Mouse (Mus musculus): ENCODE measurements around the gene Saysd1.

Gene Saysd1

GRCm38 (mm10) chr14:20106271-20106670 is 32.1 kb downstream of the Saysd1 start:
- no peak for DNase-seq

- DNase-seq: peak; percentile 35 to 51
These were observed 35.1 kb downstream of the Saysd1 start for GRCm38 (mm10) chr14:20103207-20103606.

- peak; percentile 71 to 88 for DNase-seq
These were observed 40.3 kb downstream of the Saysd1 start for GRCm38 (mm10) chr14:20098061-20098460.

- DNase-seq: no peak
These were observed 43.4 kb downstream of the Saysd1 start for GRCm38 (mm10) chr14:20094942-20095341.

DNA sequence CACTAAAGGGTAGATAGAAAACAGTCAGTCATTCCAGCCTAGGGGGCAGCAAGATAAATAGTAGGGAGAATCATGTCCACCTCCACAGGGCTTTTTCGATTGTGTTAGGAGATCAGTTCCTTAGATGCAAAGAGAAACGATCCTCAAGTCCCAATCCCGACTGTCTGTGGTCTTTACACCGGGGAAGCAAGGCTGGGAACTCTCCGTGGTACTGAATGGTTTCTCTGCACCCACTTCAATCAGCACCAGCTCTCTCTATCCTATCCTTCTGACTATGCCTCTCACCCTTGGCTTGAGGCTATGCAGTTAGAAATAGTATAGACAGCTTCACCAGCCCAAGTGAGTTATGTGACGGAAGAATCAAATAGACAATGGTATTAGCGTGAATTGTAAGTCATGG is 44.8 kb downstream of the Saysd1 start:
- peak; percentile 44 to 67 for DNase-seq

- no peak for DNase-seq
These were observed 54.0 kb downstream of the Saysd1 start for GRCm38 (mm10) chr14:20084335-20084734.

DNA sequence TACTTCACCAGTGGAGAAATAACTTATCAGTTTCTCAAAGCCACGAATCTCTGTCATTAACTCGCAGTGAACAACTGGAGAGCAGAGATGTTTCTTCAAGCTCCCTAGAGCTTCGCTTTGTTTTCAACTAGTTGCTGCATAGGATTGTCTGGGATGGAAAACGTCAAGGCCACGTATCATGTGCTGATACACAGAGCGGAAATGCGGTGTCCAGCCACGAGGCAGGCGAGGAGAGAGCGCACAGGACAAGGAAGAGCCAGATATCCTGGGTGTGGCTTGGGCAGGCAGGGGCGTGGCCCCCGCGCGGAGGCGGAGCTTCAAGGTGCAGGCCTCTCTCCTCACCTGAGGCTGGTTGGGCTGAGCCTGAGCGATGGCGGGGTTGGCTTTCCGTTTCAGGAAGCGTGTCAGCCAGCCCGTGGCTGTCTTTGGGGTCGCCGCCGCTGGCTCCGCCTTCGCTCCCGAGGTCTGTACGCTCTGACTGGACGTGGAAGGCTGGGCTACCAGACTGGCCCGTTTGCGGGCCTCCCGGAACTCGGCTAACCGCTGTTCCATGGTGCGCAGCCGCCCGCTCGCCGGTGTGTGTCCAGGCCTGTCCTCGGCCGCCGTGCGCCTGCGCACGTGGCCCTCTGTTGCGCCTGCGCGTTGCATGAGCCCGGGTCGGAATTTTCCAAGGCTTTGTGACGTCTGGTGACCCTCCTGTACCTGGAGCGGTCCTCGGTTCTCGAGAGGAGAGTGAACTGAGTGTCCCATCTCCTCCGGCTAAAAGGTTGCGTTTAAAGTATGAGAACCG is 55.6 kb downstream of the Saysd1 start:
- peak; percentile 92 to 95 for DNase-seq

GRCm38 (mm10) chr14:20081937-20082533 is 56.3 kb downstream of the Saysd1 start:
- no peak for DNase-seq

DNA sequence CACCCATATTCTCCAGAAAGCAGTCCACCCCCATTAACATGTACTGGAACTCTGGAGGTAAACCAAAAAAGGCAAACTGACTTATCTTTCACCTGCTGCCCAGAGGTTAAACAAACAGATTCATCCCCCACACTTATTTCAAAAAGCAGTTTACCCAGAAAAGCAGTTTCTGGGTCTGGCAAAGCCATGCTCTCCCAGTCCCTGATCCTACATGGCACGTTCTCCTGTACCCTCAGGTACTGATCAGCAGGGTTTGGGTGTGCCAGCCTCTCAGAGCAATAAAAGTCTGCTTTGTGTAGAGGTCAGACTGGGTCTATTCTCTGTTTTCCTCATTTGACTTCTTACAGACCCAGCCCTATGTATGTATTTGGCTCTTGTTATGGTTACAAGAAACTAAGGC is 57.2 kb downstream of the Saysd1 start:
- DNase-seq: no peak

- no peak for DNase-seq
These were observed 61.2 kb downstream of the Saysd1 start for GRCm38 (mm10) chr14:20077181-20077580.

DNA sequence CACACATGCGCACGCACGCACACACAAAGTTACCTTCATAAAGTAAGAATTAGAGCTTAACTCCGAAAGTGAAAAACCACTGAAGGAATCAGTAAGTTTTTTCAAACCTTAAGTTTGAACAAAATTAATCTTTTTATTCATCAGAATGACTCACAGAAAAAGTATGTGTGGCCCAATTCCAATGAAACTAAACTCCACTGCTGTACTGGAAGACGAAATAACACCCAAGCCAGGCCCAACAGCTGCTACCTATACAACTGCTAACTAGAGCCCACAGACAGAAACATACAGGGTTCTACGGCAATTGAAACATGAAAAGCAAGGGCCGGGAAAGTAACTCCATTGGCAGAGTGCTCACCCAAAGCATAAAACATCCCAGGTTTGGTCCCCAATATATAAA is 62.8 kb downstream of the Saysd1 start:
- DNase-seq: no peak

DNA sequence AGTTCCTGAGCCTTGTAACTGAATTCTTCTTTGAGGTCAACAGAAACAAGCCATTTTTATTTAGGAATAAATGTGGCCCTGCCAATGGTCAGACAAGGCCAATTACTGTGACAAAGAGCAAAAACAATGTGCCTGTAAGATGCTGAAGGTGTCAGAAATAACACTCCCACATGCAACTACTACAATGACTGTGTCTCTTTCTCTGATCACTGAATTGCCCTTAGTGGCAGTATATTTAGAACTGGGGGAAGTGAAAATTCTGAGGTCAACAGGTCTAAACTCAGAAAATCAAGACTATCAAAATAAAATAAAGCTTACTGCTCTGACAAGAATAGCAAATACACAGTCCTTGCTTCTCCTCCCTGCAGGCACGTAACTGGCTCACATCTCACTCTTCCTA is 63.6 kb downstream of the Saysd1 start:
- no peak for DNase-seq

- peak; percentile 39 to 54 for DNase-seq
These were observed 67.7 kb downstream of the Saysd1 start for GRCm38 (mm10) chr14:20070629-20071028.

- DNase-seq: no peak
These were observed 70.0 kb downstream of the Saysd1 start for GRCm38 (mm10) chr14:20068365-20068764.

GRCm38 (mm10) chr14:20067293-20068074 is 70.8 kb downstream of the Saysd1 start:
- DNase-seq: peak in 1 of 2 experiments; percentile 80

GRCm38 (mm10) chr14:20064771-20065170 is 73.6 kb downstream of the Saysd1 start:
- DNase-seq: no peak

DNA sequence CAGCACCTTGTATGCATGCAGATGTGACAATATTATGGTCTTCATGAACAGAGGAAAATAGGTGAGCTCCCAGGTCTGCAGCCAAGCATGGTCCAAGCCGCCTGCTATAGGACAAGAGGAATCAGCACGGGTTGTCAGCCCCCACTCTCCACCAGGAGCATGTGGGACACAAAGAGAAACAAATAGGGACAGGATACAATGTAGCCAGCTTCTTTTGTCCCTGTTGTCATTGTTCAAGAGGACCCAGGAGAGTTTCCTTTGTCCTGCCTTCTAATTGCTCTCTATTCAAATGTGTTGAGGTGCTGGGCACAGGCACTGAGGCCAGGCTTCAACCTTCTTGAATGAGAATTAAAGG is 89.9 kb downstream of the Saysd1 start:
- no peak for DNase-seq

GRCm38 (mm10) chr14:20047814-20048480 is 90.4 kb downstream of the Saysd1 start:
- DNase-seq: no peak

GRCm38 (mm10) chr14:20047291-20047690 is 91.0 kb downstream of the Saysd1 start:
- DNase-seq: no peak

DNA sequence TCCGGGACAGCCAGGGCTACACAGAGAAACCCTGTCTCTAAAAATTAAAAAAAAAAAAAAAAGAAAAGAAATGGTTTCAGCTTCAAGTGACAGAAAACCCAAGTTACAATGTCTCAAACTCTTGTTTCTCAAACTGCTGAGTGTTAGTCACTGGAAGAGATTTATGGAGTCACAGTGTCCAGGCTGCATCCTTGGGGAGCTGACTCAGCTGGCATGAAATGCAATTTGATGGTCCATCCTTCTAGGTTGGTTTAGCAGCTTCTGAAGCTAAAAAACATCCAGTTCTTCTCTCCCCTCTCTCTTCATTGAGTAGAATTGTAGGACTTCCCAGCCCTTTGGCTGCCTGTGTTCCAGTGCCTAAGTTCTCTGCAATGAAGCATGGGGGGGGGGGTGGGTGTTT is 94.3 kb downstream of the Saysd1 start:
- no peak for DNase-seq

DNA sequence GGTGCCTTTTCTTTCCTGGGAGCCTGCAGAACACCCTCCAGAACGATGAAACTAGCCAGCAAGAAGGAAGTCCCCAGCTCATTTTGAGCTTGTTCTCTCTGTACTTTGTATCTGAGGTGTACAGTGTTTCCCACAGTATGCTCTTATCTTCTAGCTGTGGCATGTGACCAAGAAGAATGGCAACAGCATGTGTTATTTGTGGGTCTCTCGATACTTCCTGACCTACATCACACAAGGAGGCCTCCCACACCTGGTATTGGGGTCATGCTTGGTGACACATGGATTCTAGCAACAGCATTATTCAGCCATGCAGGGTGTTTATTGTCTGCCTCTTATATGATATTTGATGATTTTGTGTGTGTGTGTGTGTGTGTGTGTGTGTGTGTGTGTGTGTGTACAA is 96.5 kb downstream of the Saysd1 start:
- no peak for DNase-seq

DNA sequence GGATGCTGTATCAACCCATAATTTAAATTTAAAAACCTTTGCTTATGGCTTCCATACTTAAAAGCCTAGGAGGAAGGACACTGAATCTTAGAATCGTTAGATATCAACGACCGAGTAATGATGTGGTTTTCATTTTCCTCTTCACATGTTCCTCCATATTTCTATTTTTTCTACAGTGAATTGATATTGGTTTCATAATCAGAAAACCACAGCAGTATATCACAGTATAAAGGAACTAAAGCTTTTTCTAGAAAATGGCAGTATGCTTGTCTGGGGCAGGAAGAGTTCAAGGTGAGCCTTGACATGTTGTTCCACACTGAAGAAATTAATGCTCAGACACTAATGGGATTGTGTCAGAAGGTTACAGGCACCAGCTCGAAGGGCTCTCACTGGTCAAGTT is 97.4 kb downstream of the Saysd1 start:
- no peak for DNase-seq

- DNase-seq: no peak
These were observed 98.5 kb downstream of the Saysd1 start for GRCm38 (mm10) chr14:20039795-20040194.

Measured in lung, postnatal 4 days (tissue).